Mouse (Mus musculus) forebrain, postnatal 0 days (tissue): ENCODE data around the gene Ntsr2. TPM values are rescaled to one million over a fixed set of nuclear protein-coding genes. Genes with fewer than 3 reads are reported as not detected.

Experiments used
- ATAC-seq: fragments of 200-750 bp; cut with Nextera tagmentation; 2 replicates; pipeline ENCODE4 v1.8.0; 2017; ENCODE audit warnings: mild to moderate bottlenecking, moderate library complexity
- DNase-seq: peaks from one replicate; pipeline ENCODE4 v3.0.0-alpha.2; 2015
- H3K27ac ChIP-seq: fragments of 300-500 bp; sonication (generic); 2 replicates; pipeline ENCODE4 v1.5.1; 2014; ENCODE audit warnings: low read depth, mild to moderate bottlenecking, antibody characterized with exemption, low read length, moderate library complexity, mixed read lengths
- H3K27me3 ChIP-seq: fragments of 300-500 bp; sonication (generic); 2 replicates; pipeline ENCODE4 v1.6.1; 2014; ENCODE audit warnings: mild to moderate bottlenecking, low read length, mixed read lengths; ENCODE audit not compliant: insufficient read depth
- H3K36me3 ChIP-seq: fragments of 300-500 bp; sonication (generic); 2 replicates; pipeline ENCODE4 v1.6.1; 2014; ENCODE audit warnings: mild to moderate bottlenecking, moderate library complexity; ENCODE audit not compliant: insufficient read depth
- H3K4me1 ChIP-seq: fragments of 300-500 bp; sonication (generic); 2 replicates; pipeline ENCODE4 v1.6.1; 2014; ENCODE audit warnings: antibody characterized with exemption; ENCODE audit not compliant: insufficient read depth
- H3K4me2 ChIP-seq: fragments of 300-500 bp; sonication (generic); 2 replicates; pipeline ENCODE4 v1.6.1; 2014; ENCODE audit warnings: low read depth, mild to moderate bottlenecking, moderate library complexity
- H3K4me3 ChIP-seq: fragments of 300-500 bp; sonication (generic); 2 replicates; pipeline ENCODE4 v1.5.1; 2014; ENCODE audit warnings: low read depth, low read length, mixed read lengths
- H3K9ac ChIP-seq: fragments of 300-500 bp; sonication (generic); 2 replicates; pipeline ENCODE4 v1.6.1; 2014; ENCODE audit warnings: mild to moderate bottlenecking
- H3K9me3 ChIP-seq: fragments of 300-500 bp; sonication (generic); 2 replicates; pipeline ENCODE4 v1.6.1; 2016; ENCODE audit warnings: low read length
- CTCF ChIP-seq: sonication (generic); IDR thresholded peaks from 2 replicates; pipeline ENCODE4 v1.5.1; 2016; ENCODE audit warnings: antibody characterized with exemption, control low read depth, low read depth
- WGBS: fragments of 180-500 bp; shearing (Covaris S2); extraction: QIAGEN DNeasy Blood & Tissue Kit; methylation state at CpG from one replicate; pipeline ENCODE4 v1.1.7; 2014; 5-methylcytosine and 5-hydroxymethylcytosine counted together
- polyA plus RNA-seq: library from polyadenylated mRNA; unstranded; fragments of >200 nt; fragmentation: Nextera tagmentation; extraction: Ambion mirVana; gene quantifications from 2 replicates; pipeline ENCODE4 v1.2.1, GENCODE M21; 2015
- total RNA-seq: library from RNA; depleted of rRNA; stranded (reverse); fragments of >200 nt; gene quantifications from 2 replicates; pipeline ENCODE4 v1.2.3, GENCODE M21; 2014

The Ntsr2 gene
- total and polyA plus RNA-seq, 2 experiments from 2014 or later: 7.1 to 8.7 TPM

GRCm38 (mm10) chr12:16620230-16620629 lies 33.0 kb upstream of the Ntsr2 start:
- no peaks in the 10 kb centered on the region for H3K36me3 ChIP-seq
- H3K4me2 ChIP-seq: no peak overlapping the region
- no peak overlapping the region for H3K4me3 ChIP-seq
- H3K9me3 ChIP-seq: no peaks in the 10 kb centered on the region
- ATAC-seq (no peak), DNase-seq (no peak)
- H3K4me1 ChIP-seq: no peaks in the 10 kb centered on the region
- TF ChIP-seq CTCF: no peak
- no peak overlapping the region for H3K9ac ChIP-seq
- H3K27me3 ChIP-seq: no peaks in the 10 kb centered on the region
- H3K27ac ChIP-seq: no peak overlapping the region
- WGBS: 88% methylated on average over 3 of the region's 3 CpGs

- Histone ChIP-seq H3K27me3 (no peaks in the 10 kb centered on the region), H3K4me2 (no peak overlapping the region), H3K4me3 (no peak overlapping the region), H3K9me3 (no peaks in the 10 kb centered on the region), H3K9ac (no peak overlapping the region), H3K27ac (no peak overlapping the region), H3K36me3 (no peaks in the 10 kb centered on the region), H3K4me1 (no peaks in the 10 kb centered on the region)
- WGBS: 71% methylated on average over 7 of the region's 7 CpGs
- ATAC-seq (no peak), DNase-seq (no peak)
- TF ChIP-seq CTCF: no peak
These were observed 22.9 kb upstream of the Ntsr2 start for GRCm38 (mm10) chr12:16630152-16630865.

- Histone ChIP-seq H3K36me3 (no peaks in the 10 kb centered on the region), H3K4me2 (no peak overlapping the region), H3K4me3 (no peak overlapping the region), H3K27ac (no peak overlapping the region), H3K9ac (no peak overlapping the region), H3K4me1 (no peaks in the 10 kb centered on the region), H3K27me3 (no peaks in the 10 kb centered on the region), H3K9me3 (no peaks in the 10 kb centered on the region)
- WGBS: 96% methylated on average over 1 of the region's 1 CpGs
- ATAC-seq (no peak), DNase-seq (no peak)
- no peak for TF ChIP-seq CTCF
These were observed 22.4 kb upstream of the Ntsr2 start for GRCm38 (mm10) chr12:16630866-16631185.

- Histone ChIP-seq H3K9me3 (no peaks in the 10 kb centered on the region), H3K4me3 (no peak overlapping the region), H3K9ac (no peak overlapping the region), H3K4me2 (no peak overlapping the region), H3K36me3 (no peaks in the 10 kb centered on the region), H3K27me3 (no peaks in the 10 kb centered on the region), H3K27ac (no peak overlapping the region), H3K4me1 (no peaks in the 10 kb centered on the region)
- 93% methylated on average over 2 of the region's 2 CpGs for WGBS
- no peak for DNase-seq
- no peak for TF ChIP-seq CTCF
- ATAC-seq: no peak
These were observed 21.8 kb upstream of the Ntsr2 start for GRCm38 (mm10) chr12:16631423-16631822.

GRCm38 (mm10) chr12:16633235-16633634 lies 19.9 kb upstream of the Ntsr2 start:
- no peak for DNase-seq
- WGBS: 91% methylated on average over 6 of the region's 6 CpGs
- no peak overlapping the region for H3K4me2 ChIP-seq
- no peak overlapping the region for H3K9ac ChIP-seq
- TF ChIP-seq CTCF: no peak
- H3K27ac ChIP-seq: no peak overlapping the region
- H3K27me3 ChIP-seq: no peaks in the 10 kb centered on the region
- ATAC-seq: no peak
- H3K4me3 ChIP-seq: no peak overlapping the region
- no peaks in the 10 kb centered on the region for H3K36me3 ChIP-seq
- no peaks in the 10 kb centered on the region for H3K9me3 ChIP-seq
- no peaks in the 10 kb centered on the region for H3K4me1 ChIP-seq

GRCm38 (mm10) chr12:16634075-16634813 lies 18.9 kb upstream of the Ntsr2 start:
- Histone ChIP-seq H3K27me3 (no peaks in the 10 kb centered on the region), H3K4me2 (no peak overlapping the region), H3K9ac (no peak overlapping the region), H3K36me3 (no peaks in the 10 kb centered on the region), H3K4me1 (no peaks in the 10 kb centered on the region), H3K9me3 (no peaks in the 10 kb centered on the region), H3K27ac (no peak overlapping the region), H3K4me3 (no peak overlapping the region)
- 55% methylated on average over 14 of the region's 14 CpGs for WGBS
- peak; percentile 56; the same call in 1 of the 2 replicates for ATAC-seq
- TF ChIP-seq CTCF: peak; percentile 75
- DNase-seq: peak; percentile 74

- Histone ChIP-seq H3K27me3 (no peaks in the 10 kb centered on the region), H3K4me1 (no peaks in the 10 kb centered on the region), H3K9ac (no peak overlapping the region), H3K36me3 (no peaks in the 10 kb centered on the region), H3K4me3 (no peak overlapping the region), H3K27ac (no peak overlapping the region), H3K9me3 (no peaks in the 10 kb centered on the region), H3K4me2 (no peak overlapping the region)
- 78% methylated on average over 6 of the region's 6 CpGs for WGBS
- no peak for TF ChIP-seq CTCF
- ATAC-seq (no peak), DNase-seq (no peak)
These were observed 17.4 kb upstream of the Ntsr2 start for GRCm38 (mm10) chr12:16635816-16636215.
